Mouse (Mus musculus) testis, adult 10 weeks (tissue): ENCODE data around the gene H2-Oa. TPM values are rescaled to one million over a fixed set of nuclear protein-coding genes. Genes with fewer than 3 reads are reported as not detected.

ENCODE experiments used
- polyA plus RNA-seq: library from polyadenylated mRNA; stranded (reverse); fragments of 350-450 nt; fragmentation: Illumina TruSeq; extraction: RNeasy Lipid Tissue Mini Kit (QIAGEN cat#74804); gene quantifications from one replicate; pipeline ENCODE4 v1.2.3, GENCODE M21; 2014; ENCODE audit warnings: low read depth, low replicate concordance

Gene H2-Oa
- not detected for polyA plus RNA-seq

DNA sequence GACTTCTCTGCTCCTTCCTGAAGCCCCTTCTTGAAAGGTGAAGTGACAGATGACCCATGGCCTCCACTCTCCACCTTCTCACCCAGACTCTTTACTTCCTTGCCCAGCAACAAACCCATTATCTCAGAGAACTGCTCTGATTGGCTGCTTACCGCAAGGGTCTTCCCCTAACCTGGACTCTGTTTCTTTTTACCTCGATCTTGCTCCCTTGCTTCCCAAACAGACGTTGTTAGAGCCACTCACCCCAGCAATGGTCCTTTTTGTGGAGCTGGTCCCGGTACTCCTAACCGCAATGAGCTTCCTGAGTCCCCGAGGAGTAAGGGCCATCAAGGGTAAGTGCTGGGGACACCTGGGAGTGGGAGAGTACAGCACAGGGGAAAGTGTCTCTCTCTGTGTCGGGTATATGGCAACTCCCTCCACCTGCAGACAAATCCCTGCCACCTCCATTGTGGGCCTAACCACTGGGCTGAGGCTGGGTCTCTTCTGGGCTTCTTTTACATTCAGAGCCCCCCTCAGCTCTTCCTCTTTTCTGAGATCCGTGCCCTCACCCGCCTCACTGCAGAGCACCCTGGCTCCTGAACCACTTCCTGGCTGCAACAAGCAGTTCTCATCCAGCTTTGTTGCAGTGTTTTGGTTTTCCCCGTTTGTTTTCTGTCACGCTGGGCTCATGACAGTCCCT is at the start of gene H2-Oa:
Gene H2-Oa (plus strand): TSS at position 144 of the 679 bp plus-strand sequence.

DNA sequence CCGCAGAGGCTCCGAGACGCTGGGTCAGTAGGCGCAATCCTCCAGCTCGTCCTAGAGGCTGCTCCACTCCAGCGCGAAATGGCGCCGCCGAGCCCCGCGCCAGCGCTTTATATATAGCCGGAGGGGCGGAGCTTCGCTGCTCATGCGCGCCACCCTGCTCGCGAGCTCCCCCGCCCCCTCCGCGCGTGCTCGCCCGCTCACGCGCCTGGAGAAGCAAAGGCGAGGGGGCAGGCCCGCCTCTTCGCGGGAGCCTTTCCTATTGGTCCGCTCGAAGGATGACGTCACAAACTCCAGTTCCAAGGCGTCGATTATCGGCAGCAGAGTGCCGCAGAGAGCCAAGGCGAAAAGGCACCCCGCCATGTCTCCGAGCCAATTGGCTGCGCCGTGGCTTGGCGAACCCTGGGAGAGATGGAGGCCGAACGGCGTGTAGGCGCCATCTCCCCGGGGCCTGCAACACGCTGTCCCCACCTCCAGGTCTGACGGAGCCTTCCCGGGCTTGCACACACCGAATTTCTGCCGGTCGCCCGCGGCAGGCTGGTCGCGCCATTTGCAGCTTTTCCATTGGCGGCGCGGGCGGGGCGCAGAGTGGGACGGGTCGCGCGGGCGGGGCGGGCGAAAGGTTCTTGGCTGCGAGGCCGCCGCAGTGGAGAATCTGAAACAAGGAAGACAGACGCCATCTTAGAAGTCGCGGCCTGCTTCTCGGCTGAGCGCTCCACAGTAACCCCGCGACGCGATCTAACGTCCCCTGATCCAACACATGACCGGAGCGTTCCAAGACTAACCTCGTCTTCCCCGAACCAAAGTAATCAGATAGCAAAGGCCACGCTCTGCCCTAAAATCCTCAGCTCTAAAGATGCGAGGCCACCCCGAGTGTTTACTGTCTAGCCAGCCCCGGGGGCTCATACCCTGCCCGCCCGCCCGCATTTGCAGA is 27.4 kb downstream of the H2-Oa start, which contains the start of gene H2-DMa:
Gene H2-DMa (plus strand): TSS at position 293 of the 931 bp plus-strand sequence.

GRCm38 (mm10) chr17:34122188-34122984 is 30.2 kb downstream of the H2-Oa start, which contains the start of gene Brd2:
TSS of gene Brd2 (minus strand) at chr17:34122634.

GRCm38 (mm10) chr17:34143033-34143432 is 50.9 kb downstream of the H2-Oa start, which contains the start of gene H2-DMb2:
TSS of gene H2-DMb2 (plus strand) at chr17:34143307.

Other genes starting within 250 kb of the H2-Oa start
- 36.7 TPM for gene Cd320, start 249.2 kb upstream of the H2-Oa start, polyA plus RNA-seq
- not detected for gene Gm7029, start 218.5 kb upstream of the H2-Oa start, polyA plus RNA-seq
- gene Kifc1, start 201.7 kb upstream of the H2-Oa start, polyA plus RNA-seq: 3.2 TPM
- gene Platr17, start 187.2 kb upstream of the H2-Oa start, polyA plus RNA-seq: 0.48 TPM
- 31.5 TPM for gene Daxx, start 182.9 kb upstream of the H2-Oa start, polyA plus RNA-seq
- gene Tapbp, start 176.4 kb upstream of the H2-Oa start, polyA plus RNA-seq: 25.5 TPM
- 3.0 TPM for gene Zbtb22, start 176.4 kb upstream of the H2-Oa start, polyA plus RNA-seq
- 6.7 TPM for gene Rgl2, start 162.8 kb upstream of the H2-Oa start, polyA plus RNA-seq
- 14.6 TPM for gene Pfdn6, start 152.0 kb upstream of the H2-Oa start, polyA plus RNA-seq
- gene Wdr46, start 151.7 kb upstream of the H2-Oa start, polyA plus RNA-seq: 1.1 TPM
- 0.25 TPM for gene B3galt4, start 140.9 kb upstream of the H2-Oa start, polyA plus RNA-seq
- 6.9 TPM for gene Vps52, start 136.5 kb upstream of the H2-Oa start, polyA plus RNA-seq
- gene Rps18, start 136.3 kb upstream of the H2-Oa start, polyA plus RNA-seq: 19.7 TPM
- 48.0 TPM for gene H2-K1, start 92.0 kb upstream of the H2-Oa start, polyA plus RNA-seq
- gene Ring1, start 67.7 kb upstream of the H2-Oa start, polyA plus RNA-seq: 1.3 TPM
- gene H2-Ke6, start 64.3 kb upstream of the H2-Oa start, polyA plus RNA-seq: 2.2 TPM
- 0.11 TPM for gene Slc39a7, start 60.7 kb upstream of the H2-Oa start, polyA plus RNA-seq
- gene Rxrb, start 60.5 kb upstream of the H2-Oa start, polyA plus RNA-seq: 0.55 TPM
- gene Col11a2, start 52.9 kb upstream of the H2-Oa start, polyA plus RNA-seq: 0.07 TPM
- 1.9 TPM for gene H2-DMa, start 27.2 kb downstream of the H2-Oa start, polyA plus RNA-seq
- gene Brd2, start 30.3 kb downstream of the H2-Oa start, polyA plus RNA-seq: 414 TPM
- gene H2-DMb2, start 51.0 kb downstream of the H2-Oa start, polyA plus RNA-seq: not detected
- 4.0 TPM for gene H2-DMb1, start 60.7 kb downstream of the H2-Oa start, polyA plus RNA-seq
- 0.25 TPM for gene Tap1, start 95.2 kb downstream of the H2-Oa start, polyA plus RNA-seq
- 1.2 TPM for gene Psmb9, start 95.4 kb downstream of the H2-Oa start, polyA plus RNA-seq
- 0.14 TPM for gene Psmb8, start 105.4 kb downstream of the H2-Oa start, polyA plus RNA-seq
- gene Tap2, start 111.2 kb downstream of the H2-Oa start, polyA plus RNA-seq: not detected
- 0.11 TPM for gene H2-Ob, start 146.6 kb downstream of the H2-Oa start, polyA plus RNA-seq
- gene H2-Ab1, start 165.3 kb downstream of the H2-Oa start, polyA plus RNA-seq: 5.3 TPM
- gene H2-Aa, start 195.5 kb downstream of the H2-Oa start, polyA plus RNA-seq: 6.3 TPM
- gene H2-Eb1, start 213.5 kb downstream of the H2-Oa start, polyA plus RNA-seq: 0.83 TPM
- gene H2-Eb2, start 233.3 kb downstream of the H2-Oa start, polyA plus RNA-seq: not detected